Mouse (Mus musculus) liver, embryonic 14.5 days (tissue): ENCODE data around the gene Mark1.

Source experiments
- CTCF ChIP-seq: IDR thresholded peaks from 2 replicates; pipeline ENCODE4 v1.5.1; 2016; ENCODE audit warnings: antibody characterized with exemption, low read depth, control low read depth
- EP300 ChIP-seq: IDR thresholded peaks from 2 replicates; pipeline ENCODE4 v1.6.1; 2016; ENCODE audit warnings: antibody characterized with exemption, low read depth

DNA sequence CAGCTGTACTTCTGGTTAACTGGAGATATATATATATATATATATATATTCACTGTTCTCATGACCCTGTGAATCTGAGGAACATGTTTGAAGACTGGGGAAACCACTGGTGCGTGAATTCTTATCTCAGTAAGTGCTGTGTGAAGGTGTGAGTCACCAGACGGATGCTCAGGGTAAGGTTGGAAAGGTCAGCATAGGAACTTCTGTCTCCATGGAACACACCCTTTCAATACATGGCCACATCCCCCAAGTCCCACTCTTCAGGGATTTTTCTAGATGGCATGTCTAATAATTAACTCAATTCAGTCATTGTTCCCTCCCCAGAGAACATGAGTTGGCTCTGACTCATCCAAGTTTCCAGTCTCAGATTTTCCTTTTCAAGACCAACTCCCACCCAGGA is 137.8 kb downstream of the Mark1 start:
- TF ChIP-seq CTCF (no peak), EP300 (no peak)
